Mouse (Mus musculus) kidney, adult 18-20 months (tissue): ENCODE measurements at regions not wholly inside any gene's neighbourhood (a gene's known extent, or its start where the extent isn't known, plus 50 kb on each side); places are given as distances from the start of the nearest gene placed in this dataset.

Source experiments
- DNase-seq: peaks from one replicate; pipeline ENCODE4 v3.0.0; 2021

DNA sequence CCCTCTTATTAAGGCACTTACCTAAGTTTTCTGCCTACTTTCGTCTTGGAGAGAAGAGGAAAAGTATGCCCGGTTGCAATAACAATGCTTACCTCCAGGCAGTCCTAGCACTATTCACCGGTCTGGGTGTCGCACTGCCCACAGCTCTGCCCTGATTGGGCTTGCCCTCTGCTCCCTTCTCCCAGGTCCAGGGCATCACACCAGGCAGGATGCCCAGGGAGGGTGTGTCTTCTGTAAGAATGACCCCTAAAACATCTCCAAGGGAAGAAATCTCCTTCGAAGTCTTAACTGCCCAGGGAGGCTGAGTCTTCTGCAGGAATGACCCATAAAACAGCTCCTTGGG lies 49.9 kb upstream of the Cdh5 start:
- DNase-seq, result no peak
